Mouse (Mus musculus): ENCODE data around the gene Sema4b.

DNA sequence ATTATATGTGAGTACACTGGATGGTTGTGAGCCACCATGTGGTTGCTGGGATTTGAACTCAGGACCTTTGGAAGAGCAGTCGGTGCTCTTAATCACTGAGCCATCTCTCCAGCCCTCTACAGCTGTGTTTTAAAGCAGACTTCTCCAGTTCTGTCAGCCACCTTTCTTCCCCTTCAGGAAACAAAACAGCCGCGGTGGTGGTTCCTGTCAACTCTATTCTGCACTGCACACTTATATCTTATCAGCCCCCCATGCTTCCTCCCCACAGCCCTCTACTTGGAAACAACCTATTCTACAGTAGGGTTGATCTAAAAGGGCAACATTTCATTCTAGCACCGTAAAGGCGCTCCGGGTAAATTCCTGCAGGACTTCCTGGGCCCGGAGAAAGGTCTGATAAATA, 60.2 kb downstream of the Sema4b start:
- no peak for TF ChIP-seq MAFK (IDR thresholded peaks at IDR 0.05; ENCODE audit: insufficient read depth, low read depth, low read length)
- TF ChIP-seq ZNF384 (IDR thresholded peaks at IDR 0.05; ENCODE audit: low read depth, low read length): no peak
